In the genomic region with DNA sequence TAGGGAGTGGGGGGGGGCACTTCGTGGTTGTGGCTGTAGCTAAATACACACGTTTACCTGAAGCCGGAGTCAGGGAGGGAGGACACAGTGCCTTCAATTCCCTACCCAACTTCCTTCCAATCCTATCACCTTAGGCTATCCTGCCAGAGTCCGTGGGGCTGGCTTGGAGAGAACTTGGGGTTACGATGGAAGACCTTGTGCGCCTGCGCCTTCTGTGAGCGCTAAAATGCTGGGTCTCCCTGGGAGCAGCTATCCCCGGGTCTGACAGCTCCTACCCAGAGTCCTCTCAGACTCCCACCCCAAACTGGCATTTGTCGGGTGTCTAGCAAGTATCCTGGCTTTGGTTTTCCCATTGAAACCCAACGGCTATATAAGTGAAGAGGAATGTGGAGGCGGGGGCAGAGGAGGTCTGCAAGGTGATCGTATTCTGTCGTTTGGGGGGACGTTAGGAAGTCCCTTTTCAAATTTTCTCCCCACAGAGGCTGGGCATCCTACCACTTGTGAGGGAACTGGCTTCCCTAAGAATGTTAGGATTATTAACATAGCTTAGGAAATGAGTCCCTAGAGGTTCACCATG, we compare ENCODE assay signal across 9 mouse cellular contexts.
DNase-seq lines count a peak whose midpoint lies in the region; ATAC-seq lines count a peak whose summit lies in the region.
"Had no signal": no experiment of that assay in that cellular context is flagged by ENCODE, and none has a peak within 500 bp of the region (broad histone marks: within the 10 kb centered on the region; RNA-seq: fewer than 3 reads in every experiment).

No protein-coding gene starts in this region.

- H3K27ac ChIP-seq in liver, embryonic 12.5 days = no peak overlapping the region
- no peak overlapping the region for H3K27ac ChIP-seq in forebrain, embryonic 14.5 days (ENCODE audit: low read depth, low read length)
- H3K27ac ChIP-seq in limb, embryonic 13.5 days = peak overlapping the region; percentile 1; the same call in 1 of the 2 replicates

- H3K4me3 ChIP-seq in liver, embryonic 12.5 days = peak overlapping the region; percentile 15
- H3K4me3 ChIP-seq in forebrain, embryonic 14.5 days (ENCODE audit: low read depth, low read length) = peak overlapping the region; percentile 21
- peak overlapping the region; percentile 27 for H3K4me3 ChIP-seq in limb, embryonic 13.5 days

- ATAC-seq in liver, embryonic 12.5 days = no peak
- no peak for ATAC-seq in forebrain, embryonic 14.5 days
- no peak for ATAC-seq in limb, embryonic 13.5 days (ENCODE audit: low FRiP score, low read depth)

- no peak overlapping the region for H3K9ac ChIP-seq in liver, embryonic 12.5 days
- no peak overlapping the region for H3K9ac ChIP-seq in forebrain, embryonic 14.5 days (ENCODE audit: low read length)
- peak overlapping the region; percentile 51; the same call in 1 of the 2 replicates for H3K9ac ChIP-seq in limb, embryonic 13.5 days

- no peaks in the 10 kb centered on the region for H3K36me3 ChIP-seq in liver, embryonic 12.5 days
- H3K36me3 ChIP-seq in forebrain, embryonic 14.5 days (ENCODE audit: control insufficient read depth, insufficient read depth, low read length) = no peaks in the 10 kb centered on the region
- no peaks in the 10 kb centered on the region for H3K36me3 ChIP-seq in limb, embryonic 13.5 days

- H3K4me2 ChIP-seq in liver, embryonic 12.5 days = peak overlapping the region; percentile 44
- H3K4me2 ChIP-seq in forebrain, embryonic 14.5 days (ENCODE audit: low read length) = peak overlapping the region; percentile 45
- H3K4me2 ChIP-seq in limb, embryonic 13.5 days (replicated peaks) = peak overlapping the region; percentile 63

- 9% methylated on average over 15 of the region's 15 CpGs for WGBS in liver, embryonic 12.5 days (ENCODE audit: insufficient replicate concordance)
- 8% methylated on average over 15 of the region's 15 CpGs for WGBS in forebrain, embryonic 14.5 days
- WGBS in limb, embryonic 13.5 days = 7% methylated on average over 15 of the region's 15 CpGs

- intact Hi-C loops in left cerebral cortex, postnatal 25 days (cut with DNase I) = no loop called here

- peaks cover 46% of the 10 kb centered on the region for H3K27me3 ChIP-seq in liver, embryonic 12.5 days (replicated peaks)
- peaks cover 3% of the 10 kb centered on the region; the same call in 1 of the 2 replicates for H3K27me3 ChIP-seq in forebrain, embryonic 14.5 days (replicated peaks; ENCODE audit: control insufficient read depth, insufficient read depth, low read length)
- peaks cover 8% of the 10 kb centered on the region for H3K27me3 ChIP-seq in limb, embryonic 13.5 days

- no peaks in the 10 kb centered on the region for H3K9me3 ChIP-seq in liver, embryonic 12.5 days (replicated peaks)
- H3K9me3 ChIP-seq in forebrain, embryonic 14.5 days (replicated peaks; ENCODE audit: control insufficient read depth, low read length) = no peaks in the 10 kb centered on the region
- H3K9me3 ChIP-seq in limb, embryonic 13.5 days = no peaks in the 10 kb centered on the region

- no peak for DNase-seq in liver
- peak; percentile 16 for DNase-seq in forebrain, embryonic 14.5 days (ENCODE audit: low spot score)
- peak; percentile 47 for DNase-seq in retina, embryonic 14.5 days (ENCODE audit: low spot score)
- no peak for DNase-seq in right cerebral cortex, postnatal 14 days
- DNase-seq in thymus, postnatal 14 days = no peak
- no peak for DNase-seq in left cerebral cortex, postnatal 25 days (ENCODE audit: low spot score in 2 of 2)
- DNase-seq: kidney, adult 11 months had no signal

- no peaks in the 10 kb centered on the region for H3K4me1 ChIP-seq in liver, embryonic 12.5 days
- no peaks in the 10 kb centered on the region; the same call in 1 of the 2 replicates for H3K4me1 ChIP-seq in forebrain, embryonic 14.5 days (ENCODE audit: control insufficient read depth, insufficient read depth, low read length)
- H3K4me1 ChIP-seq in limb, embryonic 13.5 days = peaks cover 63% of the 10 kb centered on the region

Comparison
In these comparisons a context has a peak if more than half of its experiments do, and no peak if none do; other contexts are left out.
1. DNase-seq: peak in forebrain, embryonic 14.5 days (single experiment) and retina, embryonic 14.5 days (single experiment); none in liver (single experiment), right cerebral cortex, postnatal 14 days (single experiment), thymus, postnatal 14 days (single experiment) and left cerebral cortex, postnatal 25 days (0 of 2).
2. Peak in every context shown above with its lines, with median percentiles within 50 percentile points of each other: H3K4me2 ChIP-seq and H3K4me3 ChIP-seq.